26 mouse cellular contexts compared by ENCODE assay signal in genomic region chr10:20485816-20486215, GRCm38 (mm10).
DNase-seq lines count a peak whose midpoint lies in the region; ATAC-seq and TF ChIP-seq lines count a peak whose summit lies in the region.
"Had no signal": no experiment of that assay in that cellular context is flagged by ENCODE, and none has a peak within 500 bp of the region (broad histone marks: within the 10 kb centered on the region; RNA-seq: fewer than 3 reads in every experiment).

No protein-coding gene starts in this region.

- no peak overlapping the region for H3K4me3 ChIP-seq in heart, embryonic 15.5 days
- H3K4me3 ChIP-seq in heart, embryonic 10.5 days = no peak overlapping the region
- no peak overlapping the region for H3K4me3 ChIP-seq in lung, embryonic 15.5 days
- H3K4me3 ChIP-seq in cortical plate, adult 2 months (ENCODE audit: insufficient read depth, low read length) = no peak overlapping the region
- H3K4me3 ChIP-seq: forebrain, embryonic 13.5 days; hindbrain, embryonic 13.5 days; limb, embryonic 10.5 days; limb, embryonic 15.5 days; liver, embryonic 15.5 days; midbrain, embryonic 12.5 days; myocyte; neural tube, embryonic 12.5 days had no signal

- peak overlapping the region; percentile 86 for H3K27ac ChIP-seq in heart, embryonic 15.5 days
- no peak overlapping the region for H3K27ac ChIP-seq in heart, embryonic 10.5 days
- H3K27ac ChIP-seq in lung, embryonic 15.5 days = peak overlapping the region; percentile 83
- peak overlapping the region; percentile 50; the same call in 1 of the 2 replicates for H3K27ac ChIP-seq in cortical plate, adult 2 months (ENCODE audit: insufficient read depth, low read length)
- H3K27ac ChIP-seq: forebrain, embryonic 13.5 days; hindbrain, embryonic 13.5 days; limb, embryonic 10.5 days; limb, embryonic 15.5 days; liver, embryonic 15.5 days; midbrain, embryonic 12.5 days; neural tube, embryonic 12.5 days had no signal

- 73% methylated on average over 3 of the region's 3 CpGs for WGBS in heart, embryonic 15.5 days
- 74% methylated on average over 3 of the region's 3 CpGs for WGBS in heart, embryonic 10.5 days
- 64% methylated on average over 3 of the region's 3 CpGs for WGBS in lung, embryonic 15.5 days

- TF ChIP-seq POLR2A in cortical plate, adult 2 months (IDR thresholded peaks at IDR 0.05; ENCODE audit: extremely low read depth, insufficient read depth, low read length) = no peak

- H3K9ac ChIP-seq in heart, embryonic 15.5 days = no peak overlapping the region
- no peak overlapping the region for H3K9ac ChIP-seq in lung, embryonic 15.5 days
- H3K9ac ChIP-seq: forebrain, embryonic 13.5 days; hindbrain, embryonic 13.5 days; limb, embryonic 15.5 days; liver, embryonic 15.5 days; lung, embryonic 14.5 days; midbrain, embryonic 12.5 days; neural tube, embryonic 12.5 days had no signal

- DNase-seq in heart, adult 11 months = peak; percentile 70
- no peak for DNase-seq in heart, adult 9 months (ENCODE audit: low spot score in 2 of 2)
- no peak for DNase-seq in heart, embryonic 10.5 days (ENCODE audit: low spot score)
- DNase-seq in lung, postnatal 14 days = no peak
- DNase-seq: adrenal gland, adult 8-10 months; cerebellum, adult 8-10 months; cerebellum, postnatal 25 days; gastrocnemius, postnatal 25 days; heart, postnatal 36 days; kidney, postnatal 14 days; layer of hippocampus, adult 9-11 months; lung, embryonic 14.5 days; thymus, postnatal 4 days had no signal

- no peak overlapping the region for H3K4me2 ChIP-seq in heart, embryonic 15.5 days
- no peak overlapping the region for H3K4me2 ChIP-seq in lung, embryonic 15.5 days
- H3K4me2 ChIP-seq: forebrain, embryonic 13.5 days; hindbrain, embryonic 13.5 days; limb, embryonic 15.5 days; liver, embryonic 15.5 days; midbrain, embryonic 12.5 days; neural tube, embryonic 12.5 days had no signal

- peaks cover 47% of the 10 kb centered on the region for H3K4me1 ChIP-seq in heart, embryonic 15.5 days (replicated peaks)
- H3K4me1 ChIP-seq in heart, embryonic 10.5 days = peaks cover 45% of the 10 kb centered on the region
- H3K4me1 ChIP-seq in lung, embryonic 15.5 days = peaks cover 32% of the 10 kb centered on the region
- no peaks in the 10 kb centered on the region for H3K4me1 ChIP-seq in cortical plate, adult 2 months (ENCODE audit: control insufficient read depth, insufficient read depth, low read length)
- H3K4me1 ChIP-seq: forebrain, embryonic 13.5 days; hindbrain, embryonic 13.5 days; liver, embryonic 15.5 days; midbrain, embryonic 12.5 days; neural tube, embryonic 12.5 days had no signal

- H3K27me3 ChIP-seq in heart, embryonic 15.5 days = no peaks in the 10 kb centered on the region
- no peaks in the 10 kb centered on the region for H3K27me3 ChIP-seq in heart, embryonic 10.5 days (ENCODE audit: insufficient read depth, poor library complexity, severe bottlenecking)
- H3K27me3 ChIP-seq in lung, embryonic 15.5 days = no peaks in the 10 kb centered on the region
- H3K27me3 ChIP-seq: forebrain, embryonic 13.5 days; hindbrain, embryonic 13.5 days; limb, embryonic 15.5 days; liver, embryonic 15.5 days; midbrain, embryonic 12.5 days; neural tube, embryonic 12.5 days had no signal

- no peaks in the 10 kb centered on the region for H3K9me3 ChIP-seq in heart, embryonic 15.5 days (replicated peaks)
- H3K9me3 ChIP-seq in heart, embryonic 10.5 days = no peaks in the 10 kb centered on the region
- no peaks in the 10 kb centered on the region for H3K9me3 ChIP-seq in lung, embryonic 15.5 days
- H3K9me3 ChIP-seq: forebrain, embryonic 13.5 days; G1E; hindbrain, embryonic 13.5 days; limb, embryonic 10.5 days; limb, embryonic 15.5 days; liver, embryonic 15.5 days; midbrain, embryonic 12.5 days; neural tube, embryonic 12.5 days had no signal

- ATAC-seq in heart, embryonic 15.5 days (replicated peaks; ENCODE audit: insufficient number of reproducible peaks, insufficient read depth, low FRiP score, low read depth) = no peak
- ATAC-seq in lung, embryonic 15.5 days (ENCODE audit: borderline replicate concordance, extremely low read depth, low FRiP score, low TSS enrichment) = no peak
- ATAC-seq: forebrain, embryonic 13.5 days; intestine, embryonic 16.5 days had no signal

- TF ChIP-seq CTCF in cortical plate, adult 2 months (IDR thresholded peaks at IDR 0.05; ENCODE audit: extremely low read depth, insufficient read depth, low read length) = no peak

- H3K36me3 ChIP-seq in heart, embryonic 15.5 days = no peaks in the 10 kb centered on the region
- H3K36me3 ChIP-seq in heart, embryonic 10.5 days = no peaks in the 10 kb centered on the region
- no peaks in the 10 kb centered on the region for H3K36me3 ChIP-seq in lung, embryonic 15.5 days
- H3K36me3 ChIP-seq: G1E; hindbrain, embryonic 13.5 days; limb, embryonic 10.5 days; limb, embryonic 15.5 days; liver, embryonic 15.5 days; midbrain, embryonic 12.5 days; neural tube, embryonic 12.5 days had no signal
